Mouse (Mus musculus) liver, postnatal 0 days (tissue): ENCODE results near the gene Cdc42. TPM values are rescaled to one million over a fixed set of nuclear protein-coding genes. Genes with fewer than 3 reads are reported as not detected.

Experiments
- ATAC-seq: fragments of 200-750 bp; cut with Nextera tagmentation; 2 replicates; pipeline ENCODE4 v1.8.0; 2017; ENCODE audit warnings: mild to moderate bottlenecking, moderate library complexity
- DNase-seq: peaks from one replicate; pipeline ENCODE4 v3.0.0-alpha.2; 2016
- H3K27ac ChIP-seq: fragments of 300-500 bp; sonication (generic); 2 replicates; pipeline ENCODE4 v1.5.1; 2014; ENCODE audit warnings: antibody characterized with exemption, moderate library complexity, mild to moderate bottlenecking, low read depth
- H3K27me3 ChIP-seq: fragments of 300-500 bp; sonication (generic); 2 replicates; pipeline ENCODE4 v1.6.1; 2014; ENCODE audit warnings: low read length, control low read depth, mixed read lengths; ENCODE audit not compliant: insufficient read depth
- H3K36me3 ChIP-seq: fragments of 300-500 bp; sonication (generic); replicated peaks from 2 replicates; pipeline ENCODE4 v1.6.1; 2014; ENCODE audit warnings: mild to moderate bottlenecking, control low read depth, low read length, moderate library complexity, mixed read lengths; ENCODE audit not compliant: insufficient read depth
- H3K4me1 ChIP-seq: fragments of 300-500 bp; sonication (generic); 2 replicates; pipeline ENCODE4 v1.6.1; 2014; ENCODE audit warnings: antibody characterized with exemption, mild to moderate bottlenecking, control low read depth; ENCODE audit not compliant: insufficient read depth
- H3K4me2 ChIP-seq: fragments of 300-500 bp; sonication (generic); 2 replicates; pipeline ENCODE4 v1.6.1; 2014; ENCODE audit warnings: low read depth, mild to moderate bottlenecking, low read length, moderate library complexity, mixed read lengths
- H3K4me3 ChIP-seq: fragments of 300-500 bp; sonication (generic); 2 replicates; pipeline ENCODE4 v1.5.1; 2014; ENCODE audit warnings: low read depth, low read length
- H3K9ac ChIP-seq: fragments of 300-500 bp; sonication (generic); replicated peaks from 2 replicates; pipeline ENCODE4 v1.6.1; 2014; ENCODE audit warnings: mild to moderate bottlenecking, moderate library complexity
- H3K9me3 ChIP-seq: fragments of 300-500 bp; sonication (generic); 2 replicates; pipeline ENCODE4 v1.6.1; 2016; ENCODE audit warnings: mild to moderate bottlenecking, control low read depth, low read length, mixed read lengths
- CTCF ChIP-seq: sonication (generic); IDR thresholded peaks from 2 replicates; pipeline ENCODE4 v1.5.1; 2016; ENCODE audit warnings: antibody characterized with exemption, low read depth
- EP300 ChIP-seq: IDR thresholded peaks from 2 replicates; pipeline ENCODE4 v1.6.1; 2016; ENCODE audit warnings: antibody characterized with exemption, low read depth, mild to moderate bottlenecking
- WGBS: fragments of 180-500 bp; shearing (Covaris S2); extraction: QIAGEN DNeasy Blood & Tissue Kit; methylation state at CpG from one replicate; pipeline ENCODE4 v1.1.7; 2014; ENCODE audit not compliant: insufficient replicate concordance; 5-methylcytosine and 5-hydroxymethylcytosine counted together
- polyA plus RNA-seq: library from polyadenylated mRNA; unstranded; fragments of >200 nt; fragmentation: Nextera tagmentation; extraction: Ambion mirVana; gene quantifications from 2 replicates; pipeline ENCODE4 v1.2.1, GENCODE M21; 2015

The Cdc42 gene
- 216 and 227 TPM in 2 replicates for polyA plus RNA-seq

DNA sequence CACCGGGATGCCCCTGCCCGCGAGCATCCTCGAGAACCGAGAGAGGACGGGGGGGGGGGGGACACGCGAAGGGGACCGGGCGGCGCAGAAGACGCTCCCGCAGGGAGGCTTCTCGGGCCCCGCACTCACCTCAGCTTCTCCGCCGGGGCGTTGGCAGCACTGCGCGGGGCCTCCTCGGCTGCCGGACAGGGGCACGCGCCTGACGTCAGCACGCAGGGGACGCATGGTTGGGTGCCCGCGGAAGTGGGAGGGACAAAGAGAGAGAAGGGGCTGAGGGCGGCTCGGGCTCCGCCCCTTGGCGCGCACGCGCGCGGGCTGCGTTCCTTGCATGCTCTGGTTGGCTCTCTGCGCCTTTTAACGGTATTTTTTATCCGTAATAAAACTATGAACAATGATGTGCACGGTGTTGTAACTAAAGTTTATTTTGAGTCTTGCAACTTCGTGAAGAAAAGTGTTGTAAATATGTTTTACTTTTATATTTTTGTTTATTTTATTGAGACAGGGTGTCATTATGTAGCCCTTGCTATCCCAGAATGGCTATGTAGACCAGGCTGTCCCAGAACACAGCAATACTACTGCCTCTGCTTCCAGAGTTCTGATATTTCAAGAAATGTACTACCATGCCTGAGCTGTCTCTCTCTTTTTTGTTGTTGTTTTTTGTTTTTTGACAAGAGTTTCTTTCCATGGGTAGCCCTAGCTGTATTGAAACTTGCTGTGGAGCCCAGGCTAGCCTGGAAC is at the start of gene Cdc42:
Gene Cdc42 (minus strand): TSS at position 204 of the 738 bp plus-strand sequence.
- WGBS: 1% methylated on average over 33 of the region's 44 CpGs
- 0 out of 2 replicates have a peak, but pooled peaks have one; percentile 15 for TF ChIP-seq EP300
- TF ChIP-seq CTCF: no peak

DNA sequence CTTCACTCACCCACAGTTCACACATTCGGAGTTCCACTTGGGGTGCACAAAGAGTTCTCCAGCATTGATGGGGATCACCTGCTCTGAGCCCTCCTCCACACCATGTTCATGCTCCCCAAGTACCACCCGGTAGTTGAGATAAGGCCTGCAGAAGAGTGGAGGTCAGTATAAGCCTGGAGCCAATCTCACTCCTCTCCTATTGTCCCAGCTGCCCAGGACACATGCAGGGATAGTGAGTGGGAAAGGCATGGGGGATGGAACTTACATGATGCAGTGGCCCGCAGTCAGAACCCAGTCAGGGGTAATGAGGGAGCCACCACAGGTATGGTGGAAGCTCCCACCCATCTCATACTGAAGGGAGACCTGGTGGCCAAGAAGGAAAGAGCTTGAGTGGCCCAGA is 48.1 kb upstream of the Cdc42 start:
- H3K4me3 ChIP-seq: no peak overlapping the region
- H3K9ac ChIP-seq: no peak overlapping the region
- no peak for DNase-seq
- 86% methylated on average over 3 of the region's 3 CpGs for WGBS
- H3K36me3 ChIP-seq: no peaks in the 10 kb centered on the region
- ATAC-seq: no peak
- no peaks in the 10 kb centered on the region for H3K9me3 ChIP-seq
- H3K4me2 ChIP-seq: no peak overlapping the region
- no peaks in the 10 kb centered on the region for H3K4me1 ChIP-seq
- H3K27me3 ChIP-seq: no peaks in the 10 kb centered on the region
- no peak overlapping the region for H3K27ac ChIP-seq
- TF ChIP-seq CTCF (no peak), EP300 (no peak)

More for the DNA sequence above, at the start of gene Cdc42:
- H3K4me1 ChIP-seq: peaks cover 29% of the 10 kb centered on the region
- peak within 1 kb of the TSS; percentile 97 for H3K4me3 ChIP-seq
- H3K4me2 ChIP-seq: peak within 1 kb of the TSS; percentile 74
- no peaks in the 10 kb centered on the region for H3K27me3 ChIP-seq
- DNase-seq: peak; percentile 99
- H3K36me3 ChIP-seq: no peaks in the 10 kb centered on the region; the same call in 1 of the 2 replicates
- ATAC-seq: peak; percentile 97
- H3K9ac ChIP-seq: peak within 1 kb of the TSS; percentile 100
- H3K9me3 ChIP-seq: no peaks in the 10 kb centered on the region
- H3K27ac ChIP-seq: peak within 1 kb of the TSS; percentile 100

DNA sequence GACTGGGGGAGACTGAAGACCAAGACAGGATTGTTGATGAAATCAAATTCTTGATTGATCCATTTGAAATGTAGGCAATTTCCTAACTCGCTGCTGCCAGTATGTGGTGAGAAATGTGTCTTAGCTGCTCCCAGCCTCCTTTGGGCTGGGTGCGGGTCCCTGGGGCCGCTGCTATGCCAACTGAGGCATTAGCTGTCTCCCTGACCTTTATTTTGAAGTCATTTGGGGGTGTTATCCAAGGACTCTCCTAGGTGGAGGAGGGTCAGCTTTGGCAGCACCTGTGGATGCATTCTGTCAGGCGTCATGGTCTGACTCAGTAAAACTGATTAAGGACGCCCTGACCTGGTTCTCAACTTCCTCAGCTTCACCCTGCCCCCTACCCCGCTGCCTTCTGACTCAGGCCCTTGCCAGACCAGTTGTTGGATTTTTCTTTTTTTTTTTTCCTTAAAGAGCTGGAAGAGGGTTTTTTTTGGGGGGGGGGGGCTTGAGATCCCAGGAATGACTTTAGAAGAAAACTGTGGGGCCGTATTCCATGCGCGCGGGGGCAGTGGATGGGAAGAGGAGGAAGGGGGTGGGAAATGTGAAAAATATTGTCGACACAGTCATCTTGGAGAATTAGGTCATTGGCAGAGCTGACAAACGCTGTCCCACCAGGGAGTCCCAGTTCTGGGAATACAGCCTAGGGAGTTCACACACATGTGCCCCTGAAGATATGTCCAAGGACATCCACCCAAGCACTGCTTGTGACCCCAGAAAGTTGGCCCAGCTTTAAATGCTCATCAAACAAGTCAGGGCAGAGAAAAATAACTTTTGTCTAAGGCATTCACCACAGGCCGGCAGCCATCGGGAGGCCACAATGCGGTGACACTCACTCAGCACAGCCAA is 39.4 kb upstream of the Cdc42 start:
- DNase-seq (no peak), ATAC-seq (peak; percentile 29; the same call in 1 of the 2 replicates)
- no peaks in the 10 kb centered on the region for H3K36me3 ChIP-seq
- no peak overlapping the region for H3K9ac ChIP-seq
- TF ChIP-seq CTCF (no peak), EP300 (no peak)
- H3K4me2 ChIP-seq: no peak overlapping the region
- H3K27ac ChIP-seq: no peak overlapping the region
- H3K4me1 ChIP-seq: no peaks in the 10 kb centered on the region
- no peaks in the 10 kb centered on the region for H3K9me3 ChIP-seq
- 79% methylated on average over 15 of the region's 15 CpGs for WGBS
- H3K4me3 ChIP-seq: no peak overlapping the region
- no peaks in the 10 kb centered on the region for H3K27me3 ChIP-seq

DNA sequence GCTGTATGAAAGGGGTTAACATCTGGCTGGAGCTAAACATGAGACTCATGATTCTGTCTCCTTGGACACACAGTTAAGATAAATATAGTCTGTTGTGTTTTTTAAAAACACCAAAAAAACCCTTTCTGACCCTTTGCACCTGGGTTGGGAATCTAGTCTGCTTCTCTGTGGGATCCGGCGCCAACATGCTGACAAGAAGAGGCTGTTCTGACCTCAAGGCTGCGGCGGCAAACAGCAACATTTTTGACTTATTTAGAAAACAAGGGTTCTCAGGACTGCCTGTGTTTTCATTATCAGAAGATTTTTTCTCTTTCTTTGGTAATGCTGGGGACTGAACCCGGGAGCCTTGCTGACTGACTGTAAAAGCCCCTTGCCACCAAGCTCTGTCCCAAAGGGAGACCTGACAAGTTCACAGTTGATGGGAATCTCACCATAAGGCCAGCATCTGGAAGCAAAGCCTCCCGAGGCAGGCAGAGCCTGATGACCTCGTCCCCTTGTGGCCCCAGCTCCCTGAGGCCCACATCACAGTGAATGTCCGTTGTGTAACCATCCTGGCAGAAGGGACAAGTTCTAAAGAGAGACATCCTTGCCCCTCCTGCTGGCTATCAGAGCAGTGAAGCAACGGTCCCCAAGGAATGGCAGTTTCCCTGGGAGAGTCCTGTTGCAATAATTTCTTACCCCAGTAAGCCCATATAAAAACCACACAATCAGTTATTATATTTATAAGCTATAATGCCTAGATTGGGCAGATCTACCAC is 36.0 kb upstream of the Cdc42 start:
- H3K9ac ChIP-seq: no peak overlapping the region
- 62% methylated on average over 9 of the region's 9 CpGs for WGBS
- no peak overlapping the region for H3K4me2 ChIP-seq
- no peaks in the 10 kb centered on the region for H3K36me3 ChIP-seq
- no peak overlapping the region; the same call in 1 of the 2 replicates for H3K27ac ChIP-seq
- no peak overlapping the region for H3K4me3 ChIP-seq
- no peak for DNase-seq
- H3K27me3 ChIP-seq: no peaks in the 10 kb centered on the region
- peaks cover 7% of the 10 kb centered on the region for H3K4me1 ChIP-seq
- TF ChIP-seq EP300: no peak
- 0 out of 2 replicates have a peak, but pooled peaks have one; percentile 8 for TF ChIP-seq CTCF
- 0 out of 2 replicates have a peak, but pooled peaks cover 2% of the 10 kb centered on the region for H3K9me3 ChIP-seq
- ATAC-seq: no peak

DNA sequence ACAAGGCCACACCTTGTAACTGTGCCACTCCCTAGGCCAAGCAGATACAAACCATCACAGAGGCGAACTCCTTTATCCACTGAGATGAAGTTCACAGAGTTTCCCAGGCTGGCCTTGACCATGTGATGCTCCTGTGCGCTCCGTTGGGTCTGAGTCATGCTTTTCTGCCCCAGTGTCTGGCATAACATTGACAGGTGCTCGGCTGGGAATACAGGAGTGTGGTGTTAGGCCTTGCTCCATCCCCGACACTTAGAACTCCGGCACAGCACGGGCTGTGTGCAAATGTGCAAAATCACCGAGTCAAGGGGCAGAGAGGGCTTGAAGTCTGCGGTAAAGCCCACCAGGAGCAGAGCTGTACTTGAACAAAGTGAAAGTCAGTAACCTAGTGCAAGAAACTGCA is 35.4 kb upstream of the Cdc42 start:
- DNase-seq (no peak), ATAC-seq (no peak)
- Histone ChIP-seq H3K36me3 (no peaks in the 10 kb centered on the region), H3K27ac (no peak overlapping the region), H3K27me3 (no peaks in the 10 kb centered on the region), H3K4me3 (no peak overlapping the region), H3K9me3 (0 out of 2 replicates have a peak, but pooled peaks cover 2% of the 10 kb centered on the region), H3K4me2 (no peak overlapping the region), H3K9ac (no peak overlapping the region), H3K4me1 (peaks cover 7% of the 10 kb centered on the region)
- no peak for TF ChIP-seq CTCF
- no peak for TF ChIP-seq EP300
- 79% methylated on average over 9 of the region's 9 CpGs for WGBS
